8 mouse cellular contexts compared by ENCODE assay signal in genomic region chr13:23738677-23739068, GRCm38 (mm10). TPM values are rescaled to one million over a fixed set of nuclear protein-coding genes. Genes with fewer than 3 reads are reported as not detected.
DNase-seq lines count a peak whose midpoint lies in the region; ATAC-seq lines count a peak whose summit lies in the region.

Gene Hist1h1c, plus strand, starts transcription at chr13:23738808.

- H3K27ac ChIP-seq in heart, embryonic 10.5 days: peak within 1 kb of the TSS; percentile 93
- peak within 1 kb of the TSS; percentile 100 for H3K27ac ChIP-seq in kidney, embryonic 15.5 days

- H3K27me3 ChIP-seq in heart, embryonic 10.5 days (ENCODE audit: insufficient read depth, poor library complexity, severe bottlenecking): no peaks in the 10 kb centered on the region
- no peaks in the 10 kb centered on the region for H3K27me3 ChIP-seq in kidney, embryonic 15.5 days

- no peaks in the 10 kb centered on the region for H3K36me3 ChIP-seq in heart, embryonic 10.5 days
- H3K36me3 ChIP-seq in kidney, embryonic 15.5 days: no peaks in the 10 kb centered on the region

- ATAC-seq in erythroblast, adult 5-6 weeks (replicated peaks; ENCODE audit: low FRiP score, poor library complexity, severe bottlenecking): peak; percentile 68
- ATAC-seq in kidney, embryonic 15.5 days (replicated peaks; ENCODE audit: low FRiP score): peak; percentile 93

- under 1% methylated on average over 38 of the region's 38 CpGs for WGBS in heart, embryonic 10.5 days
- under 1% methylated on average over 38 of the region's 38 CpGs for WGBS in kidney, embryonic 15.5 days

- no peaks in the 10 kb centered on the region for H3K9me3 ChIP-seq in heart, embryonic 10.5 days
- no peaks in the 10 kb centered on the region for H3K9me3 ChIP-seq in kidney, embryonic 15.5 days (replicated peaks)

- H3K9ac ChIP-seq in kidney, embryonic 15.5 days: peak within 1 kb of the TSS; percentile 80

- peak within 1 kb of the TSS; percentile 65 for H3K4me3 ChIP-seq in heart, embryonic 10.5 days
- H3K4me3 ChIP-seq in kidney, embryonic 15.5 days (replicated peaks): peak within 1 kb of the TSS; percentile 61

- peaks cover 5% of the 10 kb centered on the region; the same call in 1 of the 2 replicates for H3K4me1 ChIP-seq in heart, embryonic 10.5 days
- H3K4me1 ChIP-seq in kidney, embryonic 15.5 days: peaks cover 16% of the 10 kb centered on the region

- H3K4me2 ChIP-seq in kidney, embryonic 15.5 days: peak within 1 kb of the TSS; percentile 89

- peak; percentile 95 to 96 for DNase-seq in B cell, adult 2 months
- peak; percentile 93 for DNase-seq in brain, adult 2 months (ENCODE audit: low read depth, low spot score)
- DNase-seq in heart, embryonic 10.5 days (ENCODE audit: low spot score): peak; percentile 96
- peak; percentile 96 for DNase-seq in liver
- DNase-seq in monocyte, adult 2 months (ENCODE audit: low read depth in 1 of 2, low spot score in 2 of 2): peak; percentile 86 to 92
- DNase-seq in spleen, postnatal 14 days (ENCODE audit: low spot score in 2 of 2): peak; percentile 94 to 98

RNA-seq across cellular contexts. Expression of gene Hist1h1c, which starts in this region (rescaled TPM):
- total RNA-seq in erythroblast, adult 5-6 weeks (2015; ENCODE audit: low replicate concordance): 188 and 215 TPM in 2 replicates
- 1,447 and 1,942 TPM in 2 replicates for total RNA-seq in erythroblast, adult 5-6 weeks (2017; ENCODE audit: low replicate concordance)
- 17.2 TPM in 2 replicates for polyA plus RNA-seq in heart, embryonic 10.5 days (2016; fragmentation: Nextera tagmentation; extraction: Ambion mirVana)
- 24.1 and 27.2 TPM in 2 replicates for polyA plus RNA-seq in kidney, embryonic 15.5 days (2015; fragmentation: Nextera tagmentation; extraction: Ambion mirVana)

Comparison
In these comparisons a context has a peak if more than half of its experiments do, and no peak if none do; other contexts are left out.
1. Peak in every context shown above with its lines: DNase-seq, ATAC-seq, H3K4me3 ChIP-seq and H3K27ac ChIP-seq.